Mouse (Mus musculus): ENCODE measurements around the gene F5.

F5 gene

GRCm38 (mm10) chr1:164151387-164152088 is at the start of gene F5:
Gene F5, plus strand, starts transcription at chr1:164151838.
- DNase-seq (ENCODE audit: low spot score in 2 of 2): no peak

- DNase-seq (ENCODE audit: low spot score in 2 of 2): peak in 1 of 2 experiments; percentile 4
Measured at GRCm38 (mm10) chr1:164109763-164110162, 41.9 kb upstream of the F5 start.

- no peak for DNase-seq (ENCODE audit: low spot score in 2 of 2)
Measured at GRCm38 (mm10) chr1:164110591-164111329, 40.9 kb upstream of the F5 start.

- no peak for DNase-seq (ENCODE audit: low spot score in 2 of 2)
Measured at GRCm38 (mm10) chr1:164114280-164114679, 37.4 kb upstream of the F5 start.

GRCm38 (mm10) chr1:164114947-164115493 is 36.6 kb upstream of the F5 start, which contains the start of gene Selp:
Gene Selp, plus strand, starts transcription at chr1:164115264.
- DNase-seq (ENCODE audit: low spot score in 2 of 2): no peak

- DNase-seq (ENCODE audit: low spot score in 2 of 2): no peak
Measured at GRCm38 (mm10) chr1:164115647-164116046, 36.0 kb upstream of the F5 start.

- no peak for DNase-seq (ENCODE audit: low spot score in 2 of 2)
Measured at GRCm38 (mm10) chr1:164117869-164118268, 33.8 kb upstream of the F5 start.

GRCm38 (mm10) chr1:164119892-164120776 is 31.5 kb upstream of the F5 start:
- DNase-seq (ENCODE audit: low spot score in 2 of 2): no peak

- no peak for DNase-seq (ENCODE audit: low spot score in 2 of 2)
Measured at GRCm38 (mm10) chr1:164120777-164121158, 30.9 kb upstream of the F5 start.

GRCm38 (mm10) chr1:164123836-164124235 is 27.8 kb upstream of the F5 start:
- no peak for DNase-seq (ENCODE audit: low spot score in 2 of 2)

GRCm38 (mm10) chr1:164130013-164130412 is 21.6 kb upstream of the F5 start:
- DNase-seq (ENCODE audit: low spot score in 2 of 2): no peak

- DNase-seq (ENCODE audit: low spot score in 2 of 2): no peak
Measured at GRCm38 (mm10) chr1:164132609-164133008, 19.0 kb upstream of the F5 start.

- no peak for DNase-seq (ENCODE audit: low spot score in 2 of 2)
Measured at GRCm38 (mm10) chr1:164134101-164134500, 17.5 kb upstream of the F5 start.

- no peak for DNase-seq (ENCODE audit: low spot score in 2 of 2)
Measured at GRCm38 (mm10) chr1:164135360-164135759, 16.3 kb upstream of the F5 start.

GRCm38 (mm10) chr1:164135960-164136359 is 15.7 kb upstream of the F5 start:
- DNase-seq (ENCODE audit: low spot score in 2 of 2): no peak

GRCm38 (mm10) chr1:164136636-164137035 is 15.0 kb upstream of the F5 start:
- DNase-seq (ENCODE audit: low spot score in 2 of 2): no peak

GRCm38 (mm10) chr1:164138365-164139130 is 13.1 kb upstream of the F5 start:
- DNase-seq (ENCODE audit: low spot score in 2 of 2): peak; percentile 70 to 74

GRCm38 (mm10) chr1:164139464-164139863 is 12.2 kb upstream of the F5 start:
- no peak for DNase-seq (ENCODE audit: low spot score in 2 of 2)

- no peak for DNase-seq (ENCODE audit: low spot score in 2 of 2)
Measured at GRCm38 (mm10) chr1:164149083-164149482, 2.6 kb upstream of the F5 start.

- no peak for DNase-seq (ENCODE audit: low spot score in 2 of 2)
Measured at GRCm38 (mm10) chr1:164152836-164153235, 1.2 kb downstream of the F5 start.

- no peak for DNase-seq (ENCODE audit: low spot score in 2 of 2)
Measured at GRCm38 (mm10) chr1:164154983-164155382, 3.3 kb downstream of the F5 start.

All from frontal cortex, postnatal 25 days (tissue).